Mouse (Mus musculus) heart, postnatal 0 days (tissue): Measurements from ENCODE around the gene Fstl1.

Source experiments
- CTCF ChIP-seq: IDR thresholded peaks from 2 replicates; pipeline ENCODE4 v1.5.1; 2016; ENCODE audit warnings: antibody characterized with exemption, control low read depth, low read depth
- EP300 ChIP-seq: IDR thresholded peaks from 2 replicates; pipeline ENCODE4 v1.6.1; 2016; ENCODE audit warnings: antibody characterized with exemption, low read depth

DNA sequence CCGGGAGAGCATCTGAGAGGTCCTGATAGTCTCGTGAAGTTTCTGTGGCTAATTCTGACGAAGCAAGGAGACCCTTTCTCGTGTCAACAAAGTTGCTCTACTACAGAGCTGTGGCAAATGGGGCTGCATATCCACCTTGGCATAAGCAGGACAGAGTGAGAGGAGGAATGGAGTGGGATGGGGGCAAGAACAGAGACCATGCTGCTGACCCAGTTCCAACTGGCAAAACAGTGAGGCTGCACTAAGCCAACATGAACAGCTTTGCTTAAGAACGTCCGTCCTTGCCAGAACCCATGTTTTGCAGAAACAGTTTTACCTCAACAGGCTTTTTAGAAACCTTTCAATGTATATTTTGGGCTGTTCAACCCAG, 32.9 kb downstream of the Fstl1 start:
- TF ChIP-seq EP300, result no peak
- no peak for TF ChIP-seq CTCF
